Mouse (Mus musculus): Measurements from ENCODE around the gene Gcnt4. TPM values are rescaled to one million over a fixed set of nuclear protein-coding genes. Genes with fewer than 3 reads are reported as not detected.
A peak's percentile ranks its signal among the peaks of the same experiment; 100 is the strongest.
"Not testable (repeated sequence)": the region's sequence is repeated elsewhere in the genome, so short reads cannot be mapped to it uniquely, and the experiment has no call there.

The Gcnt4 gene
- total and polyA plus RNA-seq, 2 experiments: 1.1 to 2.1 TPM

DNA sequence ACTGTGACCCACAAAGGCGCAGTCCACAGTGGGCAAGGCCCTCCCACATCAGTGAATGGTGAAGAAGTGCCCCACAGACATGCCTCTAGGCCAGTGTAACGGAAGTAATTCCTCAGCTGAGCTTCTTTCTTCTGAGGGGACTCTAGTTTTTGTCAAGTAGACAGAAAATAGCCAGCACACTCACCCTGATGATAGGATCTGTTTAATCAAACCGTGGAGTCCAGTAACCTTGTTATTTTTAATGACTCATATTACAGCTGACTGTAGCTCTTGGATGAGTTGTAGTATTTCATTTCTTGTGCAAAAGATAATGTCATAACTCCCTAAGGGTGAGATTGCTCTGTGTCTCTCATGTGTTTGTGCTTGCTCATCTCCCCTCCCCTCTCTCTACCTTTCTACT is 17.8 kb upstream of the Gcnt4 start:
- H3K27me3 ChIP-seq (ENCODE audit: control insufficient read depth, insufficient read depth, low read length): no peaks in the 10 kb centered on the region
- 80% methylated on average over 3 of the region's 3 CpGs for WGBS

DNA sequence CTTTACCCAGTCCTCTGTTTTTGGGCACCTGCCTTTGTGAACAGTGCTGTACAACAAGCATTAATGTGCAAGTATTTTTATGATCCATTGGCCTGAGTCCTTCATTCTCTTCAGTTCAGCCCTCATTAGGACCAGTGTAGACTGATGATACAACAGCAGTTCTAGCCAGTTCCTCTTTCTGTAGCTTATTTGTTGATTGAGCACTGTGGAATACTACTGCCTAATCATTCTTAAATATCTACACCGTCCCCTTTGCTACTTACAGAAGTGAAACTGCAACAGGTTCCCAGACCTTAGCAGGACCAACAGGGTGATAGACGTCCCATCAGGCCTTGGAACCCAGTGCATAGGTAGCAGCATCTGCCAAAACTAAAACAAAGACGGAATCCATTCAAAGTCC is 13.3 kb upstream of the Gcnt4 start:
- WGBS: 90% methylated on average over 3 of the region's 3 CpGs
- no peak overlapping the region for H3K4me3 ChIP-seq (ENCODE audit: insufficient read depth, low read depth, low read length)
- TF ChIP-seq POLR2A (IDR thresholded peaks at IDR 0.05; ENCODE audit: extremely low read depth, insufficient read depth, low read length): no peak
- TF ChIP-seq CTCF (IDR thresholded peaks at IDR 0.05; ENCODE audit: low read depth, low read length): no peak

More for the DNA sequence above, 17.8 kb upstream of the Gcnt4 start:
- Histone ChIP-seq H3K36me3 (ENCODE audit: control insufficient read depth, insufficient read depth, low read length) (no peaks in the 10 kb centered on the region), H3K27ac (replicated peaks; ENCODE audit: insufficient read depth, low read depth, low read length) (no peak overlapping the region), H3K9ac (ENCODE audit: low read depth, low read length) (no peak overlapping the region), H3K4me3 (ENCODE audit: insufficient read depth, low read depth, low read length) (no peak overlapping the region), H3K79me2 (ENCODE audit: control insufficient read depth, insufficient read depth, low read length) (no peaks in the 10 kb centered on the region), H3K4me1 (ENCODE audit: control insufficient read depth, insufficient read depth, low read length) (no peaks in the 10 kb centered on the region)
- DNase-seq (ENCODE audit: extremely low read depth, low read depth, low spot score): no peak
- TF ChIP-seq CTCF (IDR thresholded peaks at IDR 0.05; ENCODE audit: low read depth, low read length): no peak
- no peak for TF ChIP-seq POLR2A (IDR thresholded peaks at IDR 0.05; ENCODE audit: extremely low read depth, insufficient read depth, low read length)

GRCm38 (mm10) chr13:96923134-96923533 is 1.4 kb upstream of the Gcnt4 start:
- H3K27ac ChIP-seq (replicated peaks; ENCODE audit: insufficient read depth, low read depth, low read length); H3K4me1 ChIP-seq (ENCODE audit: control insufficient read depth, insufficient read depth, low read length); DNase-seq (ENCODE audit: extremely low read depth, low read depth, low spot score); H3K4me3 ChIP-seq (ENCODE audit: insufficient read depth, low read depth, low read length); H3K27me3 ChIP-seq (ENCODE audit: control insufficient read depth, insufficient read depth, low read length); H3K9ac ChIP-seq (ENCODE audit: low read depth, low read length); H3K79me2 ChIP-seq (ENCODE audit: control insufficient read depth, insufficient read depth, low read length); H3K36me3 ChIP-seq (ENCODE audit: control insufficient read depth, insufficient read depth, low read length): not testable (repeated sequence)
- WGBS: 98% methylated on average over 4 of the region's 4 CpGs

More for the DNA sequence above, 13.3 kb upstream of the Gcnt4 start:
- Histone ChIP-seq H3K36me3 (ENCODE audit: control insufficient read depth, insufficient read depth, low read length) (no peaks in the 10 kb centered on the region), H3K9ac (ENCODE audit: low read depth, low read length) (no peak overlapping the region), H3K79me2 (ENCODE audit: control insufficient read depth, insufficient read depth, low read length) (no peaks in the 10 kb centered on the region), H3K27ac (replicated peaks; ENCODE audit: insufficient read depth, low read depth, low read length) (no peak overlapping the region), H3K4me1 (ENCODE audit: control insufficient read depth, insufficient read depth, low read length) (no peaks in the 10 kb centered on the region), H3K27me3 (ENCODE audit: control insufficient read depth, insufficient read depth, low read length) (no peaks in the 10 kb centered on the region)
- no peak for DNase-seq (ENCODE audit: extremely low read depth, low read depth, low spot score)

DNA sequence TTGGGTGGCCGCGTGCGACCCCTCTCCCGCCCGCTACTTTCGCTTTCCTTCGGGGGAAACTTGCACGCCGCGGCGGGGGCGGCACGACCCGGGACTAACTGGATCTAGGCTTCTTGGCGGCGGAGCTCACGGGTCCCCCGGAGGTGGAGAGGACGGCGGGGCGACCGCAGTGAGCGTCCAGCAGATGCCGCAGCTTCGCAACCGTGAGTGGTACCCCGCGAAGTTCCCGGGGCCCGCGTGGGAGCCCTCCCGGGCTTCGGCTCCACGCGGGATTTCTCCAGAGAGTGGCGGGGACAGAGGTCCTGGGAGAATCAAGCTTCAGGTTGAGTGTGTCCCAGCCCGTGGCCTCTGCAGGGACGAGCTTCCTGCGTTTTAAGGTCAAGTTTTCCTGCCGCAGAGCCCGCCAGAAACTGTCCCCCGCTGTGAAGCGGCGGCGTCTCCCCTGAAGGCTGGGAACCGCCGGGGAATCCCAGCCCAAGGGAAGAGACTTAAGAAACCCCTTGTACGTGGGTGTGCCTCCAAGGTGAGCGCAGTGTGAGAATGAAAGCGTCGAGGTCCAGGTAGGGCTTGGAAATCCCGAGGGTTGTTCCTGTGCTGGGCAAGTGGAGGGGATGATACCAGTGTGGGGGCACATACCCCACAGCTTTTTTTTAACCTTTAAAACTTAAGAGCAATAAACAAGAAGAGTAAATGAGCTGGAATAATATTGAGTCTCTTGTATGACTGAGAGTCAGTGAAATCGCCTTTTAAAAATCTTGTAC is 676 bp downstream of the Gcnt4 start:
- H3K27me3 ChIP-seq (ENCODE audit: control insufficient read depth, insufficient read depth, low read length): no peaks in the 10 kb centered on the region
- H3K4me1 ChIP-seq (ENCODE audit: control insufficient read depth, insufficient read depth, low read length): peaks cover 7% of the 10 kb centered on the region
- H3K79me2 ChIP-seq (ENCODE audit: control insufficient read depth, insufficient read depth, low read length): no peaks in the 10 kb centered on the region
- H3K27ac ChIP-seq (replicated peaks; ENCODE audit: insufficient read depth, low read depth, low read length): no peak overlapping the region
- TF ChIP-seq POLR2A (IDR thresholded peaks at IDR 0.05; ENCODE audit: extremely low read depth, insufficient read depth, low read length): no peak
- TF ChIP-seq CTCF (IDR thresholded peaks at IDR 0.05; ENCODE audit: low read depth, low read length): no peak
- DNase-seq (ENCODE audit: extremely low read depth, low read depth, low spot score): peak; percentile 5
- no peaks in the 10 kb centered on the region for H3K36me3 ChIP-seq (ENCODE audit: control insufficient read depth, insufficient read depth, low read length)
- H3K4me3 ChIP-seq (ENCODE audit: insufficient read depth, low read depth, low read length): peak overlapping the region; percentile 77
- 1% methylated on average over 53 of the region's 53 CpGs for WGBS
- H3K9ac ChIP-seq (ENCODE audit: low read depth, low read length): peak overlapping the region; percentile 88

GRCm38 (mm10) chr13:96925991-96926725 is 1.7 kb downstream of the Gcnt4 start:
- Histone ChIP-seq H3K9ac (ENCODE audit: low read depth, low read length) (no peak overlapping the region), H3K27me3 (ENCODE audit: control insufficient read depth, insufficient read depth, low read length) (no peaks in the 10 kb centered on the region), H3K4me3 (ENCODE audit: insufficient read depth, low read depth, low read length) (no peak overlapping the region), H3K4me1 (ENCODE audit: control insufficient read depth, insufficient read depth, low read length) (peaks cover 7% of the 10 kb centered on the region), H3K27ac (replicated peaks; ENCODE audit: insufficient read depth, low read depth, low read length) (no peak overlapping the region), H3K36me3 (ENCODE audit: control insufficient read depth, insufficient read depth, low read length) (no peaks in the 10 kb centered on the region), H3K79me2 (ENCODE audit: control insufficient read depth, insufficient read depth, low read length) (no peaks in the 10 kb centered on the region)
- TF ChIP-seq CTCF (IDR thresholded peaks at IDR 0.05; ENCODE audit: low read depth, low read length) (no peak), POLR2A (IDR thresholded peaks at IDR 0.05; ENCODE audit: extremely low read depth, insufficient read depth, low read length) (no peak)
- WGBS: 65% methylated on average over 10 of the region's 10 CpGs
- DNase-seq (ENCODE audit: extremely low read depth, low read depth, low spot score): peak; percentile 61

DNA sequence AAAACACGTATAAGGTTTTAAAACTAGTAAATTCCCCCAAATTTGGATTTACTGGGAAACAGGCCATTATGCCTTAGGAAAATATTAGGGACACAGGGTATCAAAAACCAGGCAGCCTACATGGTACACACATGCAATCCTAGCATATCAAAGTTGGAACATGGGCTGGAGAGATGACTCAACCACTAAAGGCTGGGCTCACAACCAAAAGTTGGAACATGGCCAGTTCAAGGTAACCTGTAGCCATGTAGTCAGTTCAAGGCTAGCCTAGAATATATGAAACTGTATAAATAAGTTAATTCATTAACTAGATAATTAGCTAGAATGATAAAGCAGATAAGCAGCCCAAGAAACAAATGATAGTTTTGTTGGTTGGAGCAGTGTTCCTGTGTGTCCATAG is 3.3 kb downstream of the Gcnt4 start:
- H3K27ac ChIP-seq (replicated peaks; ENCODE audit: insufficient read depth, low read depth, low read length): no peak overlapping the region
- H3K27me3 ChIP-seq (ENCODE audit: control insufficient read depth, insufficient read depth, low read length): no peaks in the 10 kb centered on the region
- no peak overlapping the region for H3K9ac ChIP-seq (ENCODE audit: low read depth, low read length)
- DNase-seq (ENCODE audit: extremely low read depth, low read depth, low spot score): peak; percentile 24
- no peak overlapping the region for H3K4me3 ChIP-seq (ENCODE audit: insufficient read depth, low read depth, low read length)
- TF ChIP-seq CTCF (IDR thresholded peaks at IDR 0.05; ENCODE audit: low read depth, low read length) (no peak), POLR2A (IDR thresholded peaks at IDR 0.05; ENCODE audit: extremely low read depth, insufficient read depth, low read length) (no peak)
- peaks cover 7% of the 10 kb centered on the region for H3K4me1 ChIP-seq (ENCODE audit: control insufficient read depth, insufficient read depth, low read length)
- WGBS: 89% methylated on average over 1 of the region's 1 CpGs
- H3K79me2 ChIP-seq (ENCODE audit: control insufficient read depth, insufficient read depth, low read length): no peaks in the 10 kb centered on the region
- no peaks in the 10 kb centered on the region for H3K36me3 ChIP-seq (ENCODE audit: control insufficient read depth, insufficient read depth, low read length)

All from liver, adult 2 months (tissue).